Mouse (Mus musculus) liver, adult 2 months (tissue): ENCODE results near the gene Kmt2d.

Experiments
- CTCF ChIP-seq: fragments of 200-500 bp; IDR thresholded peaks from 2 replicates; pipeline ENCODE4 v1.5.1; 2011; ENCODE audit warnings: low read depth, low read length, control low read depth
- POLR2A ChIP-seq: fragments of 200-500 bp; IDR thresholded peaks from 2 replicates; pipeline ENCODE4 v1.6.1; 2011; ENCODE audit warnings: low read length, control low read depth; ENCODE audit not compliant: insufficient read depth; ENCODE audit errors: extremely low read depth

DNA sequence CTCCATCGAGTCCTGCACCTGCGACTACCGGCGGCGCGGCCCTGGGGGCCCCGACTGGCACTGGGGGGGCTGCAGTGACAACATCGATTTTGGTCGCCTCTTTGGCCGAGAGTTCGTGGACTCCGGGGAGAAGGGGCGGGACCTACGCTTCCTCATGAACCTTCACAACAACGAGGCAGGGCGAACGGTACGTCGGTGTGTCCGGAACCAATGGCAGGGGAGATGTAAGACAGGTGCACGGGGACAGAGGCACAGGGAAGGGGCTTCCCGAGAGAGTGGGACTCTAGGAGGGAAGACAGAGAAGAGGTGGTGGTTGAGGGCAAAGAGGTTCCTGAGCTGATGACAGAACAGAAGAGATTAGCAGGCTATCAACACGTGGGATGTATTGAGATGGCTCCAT lies 79.2 kb downstream of the Kmt2d start:
- TF ChIP-seq POLR2A (no peak), CTCF (no peak)
